In the genomic region with DNA sequence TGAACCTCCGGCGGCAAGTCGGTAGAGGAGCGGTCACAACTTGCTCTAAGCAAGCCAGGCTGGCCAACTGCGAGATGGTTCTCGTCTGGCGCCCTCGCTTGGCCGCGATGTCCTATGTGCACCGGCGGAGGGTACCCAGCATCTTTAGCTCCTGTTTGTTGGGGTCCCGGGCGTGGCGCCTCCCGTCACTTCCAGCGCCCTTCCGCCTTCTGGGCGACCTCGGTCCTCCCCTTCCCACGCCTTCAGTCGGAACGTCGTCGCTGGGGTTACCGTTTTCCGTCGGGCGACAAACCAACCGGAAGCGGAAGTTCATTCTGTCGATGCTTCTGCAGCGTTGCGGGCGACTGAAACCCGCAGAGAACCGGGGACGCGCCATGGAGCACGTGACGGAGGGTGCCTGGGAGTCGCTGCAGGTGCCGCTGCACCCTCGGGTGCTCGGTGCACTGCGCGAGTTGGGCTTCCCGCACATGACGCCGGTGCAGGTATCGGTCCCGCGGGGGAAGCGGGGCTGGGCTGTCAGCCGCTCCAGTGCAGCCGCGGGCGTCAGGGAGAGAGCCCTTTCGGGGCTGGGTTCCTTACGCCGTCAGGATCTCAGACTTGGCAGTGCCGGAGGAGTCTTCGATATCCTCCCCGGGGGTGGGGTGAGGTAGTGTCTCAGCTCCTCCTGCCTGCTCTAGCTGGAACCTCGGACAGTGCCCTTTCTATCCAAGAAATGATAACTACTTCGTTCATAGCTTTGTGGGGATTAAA, we compare ENCODE assay signal across 8 mouse cellular contexts. TPM values are rescaled to one million over a fixed set of nuclear protein-coding genes. Genes with fewer than 3 reads are reported as not detected.
DNase-seq lines count a peak whose midpoint lies in the region; TF ChIP-seq lines count a peak whose summit lies in the region.

A gene (plus strand): TSS at position 307 of the 750 bp plus-strand sequence.

- TF ChIP-seq CTCF in cortical plate, adult 2 months (IDR thresholded peaks at IDR 0.05; ENCODE audit: extremely low read depth, insufficient read depth, low read length), result no peak

- H3K4me3 ChIP-seq in cortical plate, adult 2 months (ENCODE audit: insufficient read depth, low read length), result peak within 1 kb of the TSS; percentile 81

- TF ChIP-seq POLR2A in cortical plate, adult 2 months (IDR thresholded peaks at IDR 0.05; ENCODE audit: extremely low read depth, insufficient read depth, low read length), result peak; percentile 70

- H3K4me1 ChIP-seq in cortical plate, adult 2 months (ENCODE audit: control insufficient read depth, insufficient read depth, low read length), result no peaks in the 10 kb centered on the region; the same call in 1 of the 2 replicates

- peak; percentile 92 for DNase-seq in adipocyte (ENCODE audit: low spot score)
- peak; percentile 88 for DNase-seq in gastrocnemius, postnatal 10 days
- peak; percentile 98 for DNase-seq in induced T-regulatory cell, adult 2 months (ENCODE audit: low read depth)
- peak; percentile 88 to 90 for DNase-seq in left cerebral cortex, postnatal 14 days (ENCODE audit: low spot score in 2 of 2)
- peak; percentile 94 for DNase-seq in mesoderm, embryonic 11.5 days (ENCODE audit: low read depth, low spot score)
- DNase-seq in right cerebral cortex, postnatal 36 days (ENCODE audit: low spot score in 2 of 2), result peak; percentile 84 to 88
- peak; percentile 93 for DNase-seq in yolk sac, embryonic 10.5 days (ENCODE audit: low spot score)

- peak within 1 kb of the TSS; percentile 49; the same call in 1 of the 2 replicates for H3K27ac ChIP-seq in cortical plate, adult 2 months (ENCODE audit: insufficient read depth, low read length)

- intact Hi-C loops in left cerebral cortex, postnatal 14 days (cut with DNase I), result no loop called here

RNA-seq across cellular contexts. Expression of the gene that starts here (rescaled TPM):
- polyA plus RNA-seq in cortical plate, adult 2 months (2012; rRNA removed), result 40.3 and 42.4 TPM in 2 replicates
- total RNA-seq in gastrocnemius, postnatal 10 days (2021), result 1 to 10 TPM; 4.9 to 6.0 TPM
- total RNA-seq in left cerebral cortex, postnatal 14 days (2021), result 10 to 100 TPM; 20.5 to 26.3 TPM

Comparison
In these comparisons a context has a peak if more than half of its experiments do, and no peak if none do; other contexts are left out.
1. Peak in every context shown above with its lines: DNase-seq, H3K4me3 ChIP-seq and H3K27ac ChIP-seq.